ENCODE assay signal across 8 mouse cellular contexts in the genomic region with DNA sequence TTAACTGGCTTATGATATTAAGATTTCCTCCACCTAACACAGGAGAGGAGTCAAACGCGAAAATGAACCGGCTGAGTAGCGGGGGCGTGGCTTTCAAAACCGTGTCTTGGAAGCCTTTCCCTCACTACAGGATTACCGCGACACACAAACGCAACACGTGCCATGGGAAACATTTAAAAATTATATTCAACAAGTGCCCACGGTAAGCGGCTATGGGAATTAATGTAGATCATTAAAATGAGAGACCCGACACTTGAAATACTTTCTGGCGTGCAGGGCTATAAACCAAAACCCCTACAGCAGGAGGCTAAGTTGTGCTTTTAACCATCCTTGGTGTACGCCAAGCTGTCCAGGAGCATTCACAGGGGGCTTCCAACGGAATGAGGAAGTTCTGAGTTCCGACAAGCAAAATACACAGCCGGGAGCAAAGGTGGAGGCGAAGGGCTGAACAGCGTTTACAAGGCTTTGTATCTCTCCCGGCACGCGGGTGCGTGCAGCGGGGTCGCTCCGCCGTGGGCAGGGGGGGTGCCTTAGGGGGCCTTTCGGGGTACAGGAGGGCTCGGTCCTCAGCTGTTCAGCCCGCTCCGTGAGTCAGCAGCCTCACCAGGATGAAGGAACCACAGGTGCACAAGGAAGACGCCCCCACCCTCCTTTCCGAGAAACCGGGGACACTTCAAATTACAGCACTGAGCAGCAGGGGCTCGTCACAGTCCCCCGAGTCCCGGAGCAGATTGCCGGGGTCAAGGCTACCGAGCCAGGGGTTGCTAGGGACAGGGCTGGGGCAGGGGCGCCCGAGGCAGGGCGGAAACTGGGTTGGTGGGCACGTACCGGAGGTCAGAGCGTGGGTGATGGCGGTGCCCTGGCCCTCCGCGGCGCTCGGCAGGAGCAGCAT. TPM values are rescaled to one million over a fixed set of nuclear protein-coding genes. Genes with fewer than 3 reads are reported as not detected.
DNase-seq lines count a peak whose midpoint lies in the region; ATAC-seq and TF ChIP-seq lines count a peak whose summit lies in the region.

No protein-coding gene starts in this region.

- H3K36me3 ChIP-seq in forebrain, postnatal 0 days (ENCODE audit: insufficient read depth) = peaks cover 36% of the 10 kb centered on the region
- H3K36me3 ChIP-seq in kidney, embryonic 14.5 days (ENCODE audit: control insufficient read depth, insufficient read depth, low read length) = peaks cover 36% of the 10 kb centered on the region
- H3K36me3 ChIP-seq in stomach, embryonic 16.5 days (ENCODE audit: control insufficient read depth, insufficient read depth, low read length) = 0 out of 2 replicates have a peak, but pooled peaks cover 11% of the 10 kb centered on the region

- H3K4me1 ChIP-seq in brown adipose tissue, adult 24 weeks (ENCODE audit: control insufficient read depth, insufficient read depth, insufficient read length, low read length) = peaks cover 9% of the 10 kb centered on the region; the same call in 1 of the 2 replicates
- peaks cover 9% of the 10 kb centered on the region; the same call in 1 of the 2 replicates for H3K4me1 ChIP-seq in forebrain, postnatal 0 days (ENCODE audit: insufficient read depth)
- peaks cover 9% of the 10 kb centered on the region; the same call in 1 of the 2 replicates for H3K4me1 ChIP-seq in kidney, embryonic 14.5 days (ENCODE audit: control insufficient read depth, insufficient read depth, low read length)
- H3K4me1 ChIP-seq in stomach, embryonic 16.5 days (ENCODE audit: control insufficient read depth, insufficient read depth, low read length) = peaks cover 5% of the 10 kb centered on the region; the same call in 1 of the 2 replicates

- H3K4me3 ChIP-seq in brown adipose tissue, adult 24 weeks (ENCODE audit: insufficient read depth, low read depth, low read length) = peak overlapping the region; percentile 98
- H3K4me3 ChIP-seq in forebrain, postnatal 0 days (ENCODE audit: low read depth, low read length) = peak overlapping the region; percentile 66
- H3K4me3 ChIP-seq in kidney, embryonic 14.5 days (ENCODE audit: low read length) = peak overlapping the region; percentile 95
- H3K4me3 ChIP-seq in stomach, embryonic 16.5 days (replicated peaks; ENCODE audit: low read length) = peak overlapping the region; percentile 98

- WGBS in forebrain, postnatal 0 days = under 1% methylated on average over 51 of the region's 51 CpGs
- WGBS in kidney, embryonic 14.5 days = under 1% methylated on average over 48 of the region's 51 CpGs
- under 1% methylated on average over 51 of the region's 51 CpGs for WGBS in stomach, embryonic 16.5 days

- no peak overlapping the region for H3K27ac ChIP-seq in brown adipose tissue, adult 24 weeks (replicated peaks; ENCODE audit: low read depth, low read length)
- peak overlapping the region; percentile 62 for H3K27ac ChIP-seq in forebrain, postnatal 0 days (ENCODE audit: low read depth, low read length)
- peak overlapping the region; percentile 61; the same call in 1 of the 2 replicates for H3K27ac ChIP-seq in kidney, embryonic 14.5 days (ENCODE audit: low read depth, low read length)
- H3K27ac ChIP-seq in stomach, embryonic 16.5 days (ENCODE audit: low read length) = peak overlapping the region; percentile 32

- peak overlapping the region; percentile 88 for H3K4me2 ChIP-seq in forebrain, postnatal 0 days (ENCODE audit: low read depth)
- H3K4me2 ChIP-seq in kidney, embryonic 14.5 days (replicated peaks; ENCODE audit: low read depth, low read length) = peak overlapping the region; percentile 94
- H3K4me2 ChIP-seq in stomach, embryonic 16.5 days (ENCODE audit: low read depth, low read length) = peak overlapping the region; percentile 94

- ATAC-seq in forebrain, postnatal 0 days = peak; percentile 67
- ATAC-seq in kidney, embryonic 14.5 days (ENCODE audit: low FRiP score, low TSS enrichment) = peak; percentile 84; the same call in 1 of the 2 replicates
- peak; percentile 26 for ATAC-seq in stomach, embryonic 16.5 days (ENCODE audit: insufficient read depth, low FRiP score)

- H3K9me3 ChIP-seq in forebrain, postnatal 0 days (ENCODE audit: low read length) = no peaks in the 10 kb centered on the region
- H3K9me3 ChIP-seq in kidney, embryonic 14.5 days (ENCODE audit: control insufficient read depth, low read length) = no peaks in the 10 kb centered on the region
- H3K9me3 ChIP-seq in stomach, embryonic 16.5 days (replicated peaks; ENCODE audit: control insufficient read depth, low read length) = no peaks in the 10 kb centered on the region

- H3K27me3 ChIP-seq in forebrain, postnatal 0 days (ENCODE audit: insufficient read depth, low read length) = no peaks in the 10 kb centered on the region
- H3K27me3 ChIP-seq in kidney, embryonic 14.5 days (ENCODE audit: control insufficient read depth, insufficient read depth, low read length) = no peaks in the 10 kb centered on the region
- H3K27me3 ChIP-seq in stomach, embryonic 16.5 days (ENCODE audit: control insufficient read depth, insufficient read depth, low read length) = no peaks in the 10 kb centered on the region

- no peak for TF ChIP-seq CTCF in forebrain, postnatal 0 days (IDR thresholded peaks at IDR 0.05; ENCODE audit: low read depth)

- H3K9ac ChIP-seq in forebrain, postnatal 0 days = peak overlapping the region; percentile 65
- peak overlapping the region; percentile 76 for H3K9ac ChIP-seq in kidney, embryonic 14.5 days (ENCODE audit: low read depth, low read length)
- peak overlapping the region; percentile 86 for H3K9ac ChIP-seq in stomach, embryonic 16.5 days (ENCODE audit: low read length)

- DNase-seq in urinary bladder, postnatal 14 days (ENCODE audit: low spot score) = peak; percentile 14
- no peak for DNase-seq in urinary bladder, adult 18-20 months (ENCODE audit: low spot score in 2 of 2)
- DNase-seq in forebrain, postnatal 0 days = no peak
- peak; percentile 24 for DNase-seq in lung, postnatal 36 days
- DNase-seq in layer of hippocampus, adult 9-10 months (ENCODE audit: low spot score) = no peak

RNA-seq across cellular contexts. Expression of gene Dnajc2, which starts 0.6 kb away (rescaled TPM):
- 16.8 and 19.9 TPM in 2 replicates for polyA plus RNA-seq in brown adipose tissue, adult 24 weeks (2012; ENCODE audit: insufficient read depth, insufficient read length, missing spikeins)
- total RNA-seq in forebrain, postnatal 0 days (2014; rRNA removed) = 42.7 and 48.4 TPM in 2 replicates
- 70.2 and 73.1 TPM in 2 replicates for polyA plus RNA-seq in forebrain, postnatal 0 days (2015; fragmentation: Nextera tagmentation; extraction: Ambion mirVana)
- polyA plus RNA-seq in kidney, embryonic 14.5 days (2014; fragmentation: Nextera tagmentation; extraction: Ambion mirVana) = 92.6 and 99.3 TPM in 2 replicates
- 44.5 and 47.6 TPM in 2 replicates for polyA plus RNA-seq in stomach, embryonic 16.5 days (2015; fragmentation: Nextera tagmentation; extraction: Ambion mirVana)

RNA-seq across cellular contexts. Expression of gene Psmc2, which starts 0.7 kb away (rescaled TPM):
- polyA plus RNA-seq in brown adipose tissue, adult 24 weeks (2012; ENCODE audit: insufficient read depth, insufficient read length, missing spikeins) = 83.9 and 86.9 TPM in 2 replicates
- 48.8 and 52.7 TPM in 2 replicates for total RNA-seq in forebrain, postnatal 0 days (2014; rRNA removed)
- polyA plus RNA-seq in forebrain, postnatal 0 days (2015; fragmentation: Nextera tagmentation; extraction: Ambion mirVana) = 182 and 195 TPM in 2 replicates
- polyA plus RNA-seq in kidney, embryonic 14.5 days (2014; fragmentation: Nextera tagmentation; extraction: Ambion mirVana) = 174 and 188 TPM in 2 replicates
- polyA plus RNA-seq in stomach, embryonic 16.5 days (2015; fragmentation: Nextera tagmentation; extraction: Ambion mirVana) = 160 and 166 TPM in 2 replicates

RNA-seq across cellular contexts. Expression of gene Pmpcb, which starts 47.5 kb away (rescaled TPM):
- 426 and 475 TPM in 2 replicates for polyA plus RNA-seq in brown adipose tissue, adult 24 weeks (2012; ENCODE audit: insufficient read depth, insufficient read length, missing spikeins)
- 94.9 and 102 TPM in 2 replicates for total RNA-seq in forebrain, postnatal 0 days (2014; rRNA removed)
- 64.7 and 68.6 TPM in 2 replicates for polyA plus RNA-seq in forebrain, postnatal 0 days (2015; fragmentation: Nextera tagmentation; extraction: Ambion mirVana)
- 95.9 and 101 TPM in 2 replicates for polyA plus RNA-seq in kidney, embryonic 14.5 days (2014; fragmentation: Nextera tagmentation; extraction: Ambion mirVana)
- 77.1 and 77.9 TPM in 2 replicates for polyA plus RNA-seq in stomach, embryonic 16.5 days (2015; fragmentation: Nextera tagmentation; extraction: Ambion mirVana)

Comparison
In these comparisons a context has a peak if more than half of its experiments do, and no peak if none do; other contexts are left out.
1. DNase-seq: peak in urinary bladder, postnatal 14 days (single experiment) and lung, postnatal 36 days (single experiment); none in urinary bladder, adult 18-20 months (0 of 2), forebrain, postnatal 0 days (single experiment) and layer of hippocampus, adult 9-10 months (single experiment).
2. ATAC-seq: peak in every context shown above with its lines; median percentile 84 in kidney, embryonic 14.5 days; 67 in forebrain, postnatal 0 days; 26 in stomach, embryonic 16.5 days.
3. Peak in every context shown above with its lines, with median percentiles within 50 percentile points of each other: H3K4me3 ChIP-seq, H3K4me2 ChIP-seq and H3K9ac ChIP-seq.